In the genomic region with DNA sequence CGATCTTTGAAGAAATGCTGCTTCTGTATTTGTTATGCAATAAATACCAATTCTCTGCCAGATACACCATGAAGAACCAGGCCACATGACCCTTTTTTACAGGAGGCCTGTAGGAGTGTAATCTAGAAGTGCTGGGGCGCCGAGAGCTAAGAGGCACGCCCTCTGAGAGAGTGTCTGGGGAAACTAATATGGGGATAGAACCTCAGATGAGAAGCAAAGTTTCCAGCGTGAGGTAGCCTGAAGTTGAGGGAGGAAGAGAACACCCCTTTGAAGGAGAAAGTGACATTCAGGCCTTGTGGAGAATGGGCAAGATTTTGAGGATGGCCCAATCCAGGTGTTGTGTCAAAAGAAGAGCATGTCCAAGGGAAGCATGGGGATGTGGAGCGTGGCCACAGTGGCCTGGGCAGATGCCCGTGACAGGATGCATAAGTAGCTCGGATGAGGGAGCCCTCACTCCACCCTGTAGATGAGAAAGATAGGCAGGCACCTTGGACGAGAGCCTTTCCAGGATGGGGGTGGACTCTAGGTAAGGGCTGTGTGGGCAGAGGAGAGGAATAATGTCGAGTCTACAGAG, we compare ENCODE assay signal across 8 mouse cellular contexts. TPM values are rescaled to one million over a fixed set of nuclear protein-coding genes. Genes with fewer than 3 reads are reported as not detected.
A peak's percentile ranks its signal among the peaks of the same experiment; 100 is the strongest.
DNase-seq lines count a peak whose midpoint lies in the region; ATAC-seq lines count a peak whose summit lies in the region.

No protein-coding gene starts in this region.

- no peak for DNase-seq in kidney, postnatal 25 days
- peak; percentile 37 to 42 for DNase-seq in cerebellum, postnatal 25 days
- DNase-seq in ovary, postnatal 36 days (ENCODE audit: low spot score), result no peak
- DNase-seq in embryo, embryonic 11 days, result no peak

- H3K4me3 ChIP-seq in kidney, embryonic 15.5 days (replicated peaks), result peak overlapping the region; percentile 82
- H3K4me3 ChIP-seq in hindbrain, embryonic 16.5 days (ENCODE audit: low read length), result peak overlapping the region; percentile 85
- peak overlapping the region; percentile 68 for H3K4me3 ChIP-seq in midbrain, embryonic 16.5 days (ENCODE audit: low read depth, low read length)

- H3K27me3 ChIP-seq in kidney, embryonic 15.5 days, result peaks cover 14% of the 10 kb centered on the region; the same call in 1 of the 2 replicates
- H3K27me3 ChIP-seq in hindbrain, embryonic 16.5 days (replicated peaks; ENCODE audit: control insufficient read depth, insufficient read depth, low read length), result no peaks in the 10 kb centered on the region
- 0 out of 2 replicates have a peak, but pooled peaks cover 3% of the 10 kb centered on the region for H3K27me3 ChIP-seq in midbrain, embryonic 16.5 days (ENCODE audit: control insufficient read depth, insufficient read depth, low read depth, low read length)

- no peak overlapping the region for H3K27ac ChIP-seq in kidney, embryonic 15.5 days
- H3K27ac ChIP-seq in hindbrain, embryonic 16.5 days (ENCODE audit: low read depth, low read length), result no peak overlapping the region; the same call in 1 of the 2 replicates
- no peak overlapping the region; the same call in 1 of the 2 replicates for H3K27ac ChIP-seq in midbrain, embryonic 16.5 days (ENCODE audit: low read length)

- no peak overlapping the region for H3K9ac ChIP-seq in kidney, embryonic 15.5 days
- peak overlapping the region; percentile 94 for H3K9ac ChIP-seq in hindbrain, embryonic 16.5 days (ENCODE audit: low read depth, low read length)
- peak overlapping the region; percentile 92 for H3K9ac ChIP-seq in midbrain, embryonic 16.5 days (ENCODE audit: low read depth, low read length)

- 0 out of 2 replicates have a peak, but pooled peaks have one; percentile 5 for ATAC-seq in kidney, embryonic 15.5 days (replicated peaks; ENCODE audit: low FRiP score)
- ATAC-seq in hindbrain, embryonic 16.5 days, result peak; percentile 41; the same call in 1 of the 2 replicates
- peak; percentile 46; the same call in 1 of the 2 replicates for ATAC-seq in midbrain, embryonic 16.5 days
- ATAC-seq in CD4-positive, CD25-positive, alpha-beta regulatory T cell, adult 4 months, result no peak

- H3K36me3 ChIP-seq in kidney, embryonic 15.5 days, result no peaks in the 10 kb centered on the region
- H3K36me3 ChIP-seq in hindbrain, embryonic 16.5 days (ENCODE audit: control insufficient read depth, insufficient read depth, low read length), result no peaks in the 10 kb centered on the region
- no peaks in the 10 kb centered on the region for H3K36me3 ChIP-seq in midbrain, embryonic 16.5 days (ENCODE audit: control insufficient read depth, insufficient read depth, low read length)

- H3K4me1 ChIP-seq in kidney, embryonic 15.5 days, result peaks cover 23% of the 10 kb centered on the region
- H3K4me1 ChIP-seq in hindbrain, embryonic 16.5 days (ENCODE audit: control insufficient read depth, insufficient read depth, low read depth, low read length), result peaks cover 17% of the 10 kb centered on the region
- peaks cover 13% of the 10 kb centered on the region for H3K4me1 ChIP-seq in midbrain, embryonic 16.5 days (ENCODE audit: control insufficient read depth, insufficient read depth, low read length)

- H3K4me2 ChIP-seq in kidney, embryonic 15.5 days, result peak overlapping the region; percentile 96
- peak overlapping the region; percentile 72 for H3K4me2 ChIP-seq in hindbrain, embryonic 16.5 days (ENCODE audit: low read length)
- H3K4me2 ChIP-seq in midbrain, embryonic 16.5 days (ENCODE audit: low read length), result peak overlapping the region; percentile 70

- 42% methylated on average over 10 of the region's 10 CpGs for WGBS in kidney, embryonic 15.5 days
- 56% methylated on average over 10 of the region's 10 CpGs for WGBS in hindbrain, embryonic 16.5 days
- WGBS in midbrain, embryonic 16.5 days, result 53% methylated on average over 10 of the region's 10 CpGs

- no peaks in the 10 kb centered on the region for H3K9me3 ChIP-seq in kidney, embryonic 15.5 days (replicated peaks)
- no peaks in the 10 kb centered on the region for H3K9me3 ChIP-seq in hindbrain, embryonic 16.5 days (ENCODE audit: control insufficient read depth, low read length)
- H3K9me3 ChIP-seq in midbrain, embryonic 16.5 days (replicated peaks; ENCODE audit: control insufficient read depth, low read length, poor library complexity, severe bottlenecking), result no peaks in the 10 kb centered on the region

RNA-seq across cellular contexts. Expression of gene Il17d, which starts 1.6 kb away (rescaled TPM):
- 2.1 and 2.9 TPM in 2 replicates for polyA plus RNA-seq in kidney, embryonic 15.5 days (2015; fragmentation: Nextera tagmentation; extraction: Ambion mirVana)
- 4.9 and 6.3 TPM in 2 replicates for polyA plus RNA-seq in hindbrain, embryonic 16.5 days (2015; fragmentation: Nextera tagmentation; extraction: Ambion mirVana)
- polyA plus RNA-seq in midbrain, embryonic 16.5 days (2015; fragmentation: Nextera tagmentation; extraction: Ambion mirVana), result 6.8 and 7.2 TPM in 2 replicates
- not detected for polyA plus RNA-seq in CD4-positive, CD25-positive, alpha-beta regulatory T cell, adult 4 months (2017; shearing (Covaris generic))

RNA-seq across cellular contexts. Expression of gene Eef1akmt1, which starts 45.3 kb away (rescaled TPM):
- polyA plus RNA-seq in kidney, embryonic 15.5 days (2015; fragmentation: Nextera tagmentation; extraction: Ambion mirVana), result 82.3 and 89.2 TPM in 2 replicates
- polyA plus RNA-seq in hindbrain, embryonic 16.5 days (2015; fragmentation: Nextera tagmentation; extraction: Ambion mirVana), result 89.5 and 90.3 TPM in 2 replicates
- polyA plus RNA-seq in midbrain, embryonic 16.5 days (2015; fragmentation: Nextera tagmentation; extraction: Ambion mirVana), result 87.3 and 89.3 TPM in 2 replicates
- polyA plus RNA-seq in CD4-positive, CD25-positive, alpha-beta regulatory T cell, adult 4 months (2017; shearing (Covaris generic)), result 100 to 1,000 TPM; 125 to 131 TPM

Comparison
In these comparisons a context has a peak if more than half of its experiments do, and no peak if none do; other contexts are left out.
1. DNase-seq: peak in cerebellum, postnatal 25 days (2 of 2); none in kidney, postnatal 25 days (0 of 2), ovary, postnatal 36 days (single experiment) and embryo, embryonic 11 days (single experiment).
2. Peak in every context shown above with its lines, with median percentiles within 50 percentile points of each other: H3K4me2 ChIP-seq and H3K4me3 ChIP-seq.